Mouse (Mus musculus): ENCODE data around the gene Akr1c12. TPM values are rescaled to one million over a fixed set of nuclear protein-coding genes. Genes with fewer than 3 reads are reported as not detected.

Gene Akr1c12
- total RNA-seq, 1 experiment from 2014 or later = not detected

DNA sequence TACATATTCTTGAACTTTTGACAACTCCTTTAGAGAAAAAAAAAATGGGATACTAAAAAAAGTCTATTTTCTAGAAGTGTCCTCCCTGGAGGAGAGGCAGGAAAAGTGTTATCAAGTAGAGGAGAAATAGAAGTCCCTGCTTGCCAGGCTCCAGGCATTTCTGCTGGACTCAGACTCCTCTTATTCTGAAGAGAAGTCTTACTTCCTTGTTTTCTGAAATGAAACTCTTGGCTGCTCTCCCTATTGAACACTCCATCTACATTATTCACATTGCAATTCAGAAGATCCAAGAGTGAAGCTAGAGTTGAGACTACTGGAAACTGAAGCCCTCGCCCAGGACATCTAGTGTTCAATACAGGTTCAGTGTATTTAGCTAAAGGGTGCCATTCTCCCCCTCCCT, 50.8 kb downstream of the Akr1c12 start, which contains the start of gene Akr1c19:
Gene Akr1c19 (plus strand): TSS at position 260 of the 400 bp plus-strand sequence.
- no peak for ATAC-seq (replicated peaks; ENCODE audit: insufficient number of reproducible peaks, low FRiP score, low TSS enrichment, poor library complexity, severe bottlenecking)

Other genes with a start within 250 kb of the Akr1c12 start
- gene Akr1c14, start 230.4 kb downstream of the Akr1c12 start, total RNA-seq (2017) = not detected in 3 replicates
- gene Akr1c18, start 128.8 kb downstream of the Akr1c12 start, total RNA-seq (2017) = not detected in 3 replicates
- gene Akr1c13, start 88.3 kb downstream of the Akr1c12 start, total RNA-seq (2017) = 13.8 to 29.7 TPM (median 18.2 TPM) in 3 replicates
- not detected in 3 replicates for gene Akr1c19, start 50.7 kb downstream of the Akr1c12 start, total RNA-seq (2017)
- not detected in 3 replicates for gene Akr1c6, start 154.9 kb upstream of the Akr1c12 start, total RNA-seq (2017)
- gene Akr1c20, start 243.9 kb upstream of the Akr1c12 start, total RNA-seq (2017) = not detected in 3 replicates